Mouse (Mus musculus): ENCODE results near the gene Fbxo8.
A peak's percentile ranks its signal among the peaks of the same experiment; 100 is the strongest.

Gene Fbxo8

GRCm38 (mm10) chr8:56550558-56551360, at the start of gene Fbxo8, which contains the start of gene Cep44:
Gene Fbxo8 (plus strand): TSS chr8:56551090.
Gene Cep44 (minus strand): TSS chr8:56551047.
- DNase-seq (ENCODE audit: low read depth, low spot score): peak; percentile 92

- no peak for DNase-seq (ENCODE audit: low read depth, low spot score)
Observed at GRCm38 (mm10) chr8:56501911-56502310, 49.0 kb upstream of the Fbxo8 start.

- DNase-seq (ENCODE audit: low read depth, low spot score): no peak
Observed at GRCm38 (mm10) chr8:56508318-56508951, 42.5 kb upstream of the Fbxo8 start.

- no peak for DNase-seq (ENCODE audit: low read depth, low spot score)
Observed at GRCm38 (mm10) chr8:56508952-56509479, 41.9 kb upstream of the Fbxo8 start.

- no peak for DNase-seq (ENCODE audit: low read depth, low spot score)
Observed at GRCm38 (mm10) chr8:56518848-56519247, 32.0 kb upstream of the Fbxo8 start.

GRCm38 (mm10) chr8:56520249-56520648, 30.6 kb upstream of the Fbxo8 start:
- DNase-seq (ENCODE audit: low read depth, low spot score): no peak

- no peak for DNase-seq (ENCODE audit: low read depth, low spot score)
Observed at GRCm38 (mm10) chr8:56521051-56521450, 29.8 kb upstream of the Fbxo8 start.

GRCm38 (mm10) chr8:56528869-56529268, 22.0 kb upstream of the Fbxo8 start:
- no peak for DNase-seq (ENCODE audit: low read depth, low spot score)

- DNase-seq (ENCODE audit: low read depth, low spot score): peak; percentile 53
Observed at GRCm38 (mm10) chr8:56530359-56530758, 20.5 kb upstream of the Fbxo8 start.

- DNase-seq (ENCODE audit: low read depth, low spot score): no peak
Observed at GRCm38 (mm10) chr8:56540706-56541105, 10.2 kb upstream of the Fbxo8 start.

GRCm38 (mm10) chr8:56547866-56548265, 3.0 kb upstream of the Fbxo8 start:
- no peak for DNase-seq (ENCODE audit: low read depth, low spot score)

GRCm38 (mm10) chr8:56551361-56551852, 517 bp downstream of the Fbxo8 start:
- peak; percentile 95 for DNase-seq (ENCODE audit: low read depth, low spot score)

- DNase-seq (ENCODE audit: low read depth, low spot score): no peak
Observed at GRCm38 (mm10) chr8:56552045-56552444, 1.2 kb downstream of the Fbxo8 start.

- DNase-seq (ENCODE audit: low read depth, low spot score): no peak
Observed at GRCm38 (mm10) chr8:56552551-56553103, 1.7 kb downstream of the Fbxo8 start.

- DNase-seq (ENCODE audit: low read depth, low spot score): no peak
Observed at GRCm38 (mm10) chr8:56564399-56565047, 13.6 kb downstream of the Fbxo8 start.

GRCm38 (mm10) chr8:56566856-56567255, 16.0 kb downstream of the Fbxo8 start:
- no peak for DNase-seq (ENCODE audit: low read depth, low spot score)

GRCm38 (mm10) chr8:56580918-56581317, 30.0 kb downstream of the Fbxo8 start:
- no peak for DNase-seq (ENCODE audit: low read depth, low spot score)

GRCm38 (mm10) chr8:56582841-56583240, 32.0 kb downstream of the Fbxo8 start:
- DNase-seq (ENCODE audit: low read depth, low spot score): peak; percentile 3

GRCm38 (mm10) chr8:56589004-56589403, 38.1 kb downstream of the Fbxo8 start:
- DNase-seq (ENCODE audit: low read depth, low spot score): no peak

- DNase-seq (ENCODE audit: low read depth, low spot score): no peak
Observed at GRCm38 (mm10) chr8:56591084-56591483, 40.2 kb downstream of the Fbxo8 start.

- DNase-seq (ENCODE audit: low read depth, low spot score): no peak
Observed at GRCm38 (mm10) chr8:56591502-56591901, 40.6 kb downstream of the Fbxo8 start.

- no peak for DNase-seq (ENCODE audit: low read depth, low spot score)
Observed at GRCm38 (mm10) chr8:56606481-56606880, 55.6 kb downstream of the Fbxo8 start.

Measured in CD4-positive helper T cell, adult 2 months (primary cell).